Mouse (Mus musculus) E14TG2a.4 (cell line): ENCODE results near the gene Tnfrsf8.

Source experiments
- CTCF ChIP-seq: conservative IDR thresholded peaks from 2 replicates; pipeline ENCODE4 v1.5.1; 2014; ENCODE audit warnings: low read length
- POU5F1 ChIP-seq: IDR thresholded peaks from 2 replicates; pipeline ENCODE4 v1.6.1; 2014; ENCODE audit warnings: low read length, borderline replicate concordance

- TF ChIP-seq CTCF (no peak), POU5F1 (no peak)
These were observed 78.9 kb downstream of the Tnfrsf8 start for GRCm38 (mm10) chr4:145236027-145236426.
